Mouse (Mus musculus) cortical plate, adult 2 months (tissue): ENCODE results near the gene Gm10644.

Experiments used
- CTCF ChIP-seq: fragments of 200-500 bp; IDR thresholded peaks from 2 replicates; pipeline ENCODE4 v1.5.1; 2011; ENCODE audit warnings: mild to moderate bottlenecking, control low read depth, low read length; ENCODE audit not compliant: insufficient read depth; ENCODE audit errors: extremely low read depth
- POLR2A ChIP-seq: fragments of 200-500 bp; IDR thresholded peaks from 2 replicates; pipeline ENCODE4 v1.6.1; 2011; ENCODE audit warnings: mild to moderate bottlenecking, low read length, control low read depth; ENCODE audit not compliant: insufficient read depth; ENCODE audit errors: extremely low read depth

DNA sequence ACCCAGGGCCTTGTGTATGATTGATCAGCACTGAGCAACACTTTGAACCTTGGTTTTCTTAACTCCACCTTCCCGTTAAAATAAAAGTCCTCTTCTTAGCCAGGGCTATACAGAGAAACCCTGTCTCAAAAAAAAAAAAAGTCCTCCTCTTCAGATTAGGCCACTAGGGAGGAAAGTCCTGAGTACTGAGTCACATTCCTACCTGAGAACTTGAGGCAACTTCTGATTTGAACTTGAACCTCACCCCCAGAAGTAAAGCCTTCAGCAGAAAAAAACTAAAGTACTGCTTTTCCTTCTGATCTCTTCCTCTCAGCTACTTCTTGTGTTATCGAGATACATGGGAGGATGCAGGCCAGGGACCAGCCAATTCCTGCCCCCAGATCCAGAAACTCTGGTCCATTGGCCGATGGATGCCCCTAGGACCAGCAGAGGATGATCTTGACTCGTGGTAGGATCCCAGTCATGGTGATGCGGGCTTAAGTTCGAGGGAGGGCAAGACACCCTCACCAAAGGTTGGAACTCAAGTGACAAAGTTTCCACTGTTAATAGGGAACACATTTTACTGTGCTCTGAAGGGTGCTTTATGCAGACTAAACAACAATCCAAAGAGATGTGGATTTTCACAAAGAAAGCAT is 48.7 kb upstream of the Gm10644 start:
- no peak for TF ChIP-seq POLR2A
- no peak for TF ChIP-seq CTCF
